Mouse (Mus musculus): Measurements from ENCODE around the gene Cux2.
A peak's percentile ranks its signal among the peaks of the same experiment; 100 is the strongest.

Gene Cux2

GRCm38 (mm10) chr5:122050017-122050831, at the start of gene Cux2:
Cux2 (minus strand) TSS chr5:122050102.
- no peak for DNase-seq (ENCODE audit: low read depth)

- DNase-seq (ENCODE audit: low read depth), result no peak
Observed at GRCm38 (mm10) chr5:122094439-122094838, 44.5 kb upstream of the Cux2 start.

- no peak for DNase-seq (ENCODE audit: low read depth)
Observed at GRCm38 (mm10) chr5:122093734-122094133, 43.8 kb upstream of the Cux2 start.

GRCm38 (mm10) chr5:122092794-122093193, 42.9 kb upstream of the Cux2 start:
- no peak for DNase-seq (ENCODE audit: low read depth)

GRCm38 (mm10) chr5:122091070-122091469, 41.2 kb upstream of the Cux2 start:
- no peak for DNase-seq (ENCODE audit: low read depth)

- DNase-seq (ENCODE audit: low read depth), result no peak
Observed at GRCm38 (mm10) chr5:122089664-122090063, 39.8 kb upstream of the Cux2 start.

- peak; percentile 63 for DNase-seq (ENCODE audit: low read depth)
Observed at GRCm38 (mm10) chr5:122088917-122089316, 39.0 kb upstream of the Cux2 start.

- no peak for DNase-seq (ENCODE audit: low read depth)
Observed at GRCm38 (mm10) chr5:122086121-122086520, 36.2 kb upstream of the Cux2 start.

- DNase-seq (ENCODE audit: low read depth), result no peak
Observed at GRCm38 (mm10) chr5:122085291-122085690, 35.4 kb upstream of the Cux2 start.

GRCm38 (mm10) chr5:122084470-122084869, 34.6 kb upstream of the Cux2 start:
- DNase-seq (ENCODE audit: low read depth), result no peak

GRCm38 (mm10) chr5:122083282-122083681, 33.4 kb upstream of the Cux2 start:
- no peak for DNase-seq (ENCODE audit: low read depth)

- DNase-seq (ENCODE audit: low read depth), result no peak
Observed at GRCm38 (mm10) chr5:122081471-122081870, 31.6 kb upstream of the Cux2 start.

GRCm38 (mm10) chr5:122080930-122081329, 31.0 kb upstream of the Cux2 start:
- no peak for DNase-seq (ENCODE audit: low read depth)

- DNase-seq (ENCODE audit: low read depth), result no peak
Observed at GRCm38 (mm10) chr5:122079796-122080195, 29.9 kb upstream of the Cux2 start.

- DNase-seq (ENCODE audit: low read depth), result no peak
Observed at GRCm38 (mm10) chr5:122077244-122077643, 27.3 kb upstream of the Cux2 start.

- DNase-seq (ENCODE audit: low read depth), result no peak
Observed at GRCm38 (mm10) chr5:122075736-122076135, 25.8 kb upstream of the Cux2 start.

- no peak for DNase-seq (ENCODE audit: low read depth)
Observed at GRCm38 (mm10) chr5:122071997-122072396, 22.1 kb upstream of the Cux2 start.

- DNase-seq (ENCODE audit: low read depth), result no peak
Observed at GRCm38 (mm10) chr5:122070963-122071800, 21.3 kb upstream of the Cux2 start.

- DNase-seq (ENCODE audit: low read depth), result no peak
Observed at GRCm38 (mm10) chr5:122068563-122068962, 18.7 kb upstream of the Cux2 start.

- DNase-seq (ENCODE audit: low read depth), result no peak
Observed at GRCm38 (mm10) chr5:122063204-122063933, 13.5 kb upstream of the Cux2 start.

- DNase-seq (ENCODE audit: low read depth), result no peak
Observed at GRCm38 (mm10) chr5:122062479-122062878, 12.6 kb upstream of the Cux2 start.

GRCm38 (mm10) chr5:122060767-122061333, 10.9 kb upstream of the Cux2 start:
- no peak for DNase-seq (ENCODE audit: low read depth)

Measured in c-Kit-positive CD71-positive TER-119-negative erythroid progenitor cells, embryonic 14.5 days (primary cell).